Mouse (Mus musculus) mouse trophoblast stem cell (cell line): Measurements from ENCODE around the gene Dpysl5.

Source experiments
- in situ Hi-C, 2 experiments: fragments of 300-500 bp; cut with MseI, MboI; formaldehyde crosslinking; loops; 2 replicates in 1 of 2; 3 replicates in 1 of 2; pipeline ENCODE4 v1.15.1; 2025

The Dpysl5 gene

GRCm38 (mm10) chr5:30818758-30819309 is 107.5 kb downstream of the Dpysl5 start:
- in situ Hi-C loops: no loop called here

- in situ Hi-C loops: no loop called here
These were observed 111.3 kb downstream of the Dpysl5 start for GRCm38 (mm10) chr5:30822689-30823088.

- in situ Hi-C loops: no loop called here
These were observed 111.7 kb downstream of the Dpysl5 start for GRCm38 (mm10) chr5:30823091-30823490.

DNA sequence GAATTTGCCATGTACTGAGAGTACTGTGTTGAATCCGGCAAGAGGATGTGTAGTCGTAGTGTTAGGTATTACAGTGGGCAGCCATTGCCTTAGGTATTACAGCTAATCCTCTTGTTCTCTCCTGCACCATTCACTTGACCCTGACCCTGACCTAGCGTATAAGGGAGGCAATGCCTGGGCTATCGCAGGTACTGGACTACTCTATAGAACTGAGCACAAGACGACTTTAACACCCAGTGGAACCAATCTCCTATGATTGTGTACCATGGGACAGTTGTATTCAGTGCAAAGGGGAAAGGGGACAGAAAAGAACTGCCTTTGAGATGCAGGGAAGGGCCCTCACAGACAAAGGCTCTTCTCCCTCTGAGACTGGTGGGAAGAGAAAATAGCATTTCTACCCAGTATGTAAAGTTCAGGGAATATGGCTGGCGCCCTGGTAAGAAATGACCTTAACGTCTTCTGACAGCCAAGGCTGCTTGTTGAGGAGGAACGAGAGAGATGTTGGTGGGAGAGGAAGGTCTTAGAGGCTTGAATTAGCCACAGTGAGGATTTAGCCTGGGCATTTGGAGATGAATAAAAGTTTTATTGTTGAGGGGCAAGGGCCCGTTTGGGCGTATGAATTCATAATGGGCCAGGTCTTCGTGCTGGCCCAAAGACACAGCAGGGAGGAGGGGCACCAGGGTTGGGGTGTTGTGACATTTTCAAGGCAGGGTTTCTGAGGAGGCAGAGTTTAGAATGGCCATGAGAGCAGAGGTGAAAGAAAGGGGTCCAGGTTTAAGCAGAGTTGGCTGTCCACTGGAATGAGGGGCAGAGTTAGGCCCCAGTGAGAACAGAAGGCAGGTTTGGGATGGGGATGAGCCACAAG is 113.0 kb downstream of the Dpysl5 start:
- in situ Hi-C loops: no loop called here

DNA sequence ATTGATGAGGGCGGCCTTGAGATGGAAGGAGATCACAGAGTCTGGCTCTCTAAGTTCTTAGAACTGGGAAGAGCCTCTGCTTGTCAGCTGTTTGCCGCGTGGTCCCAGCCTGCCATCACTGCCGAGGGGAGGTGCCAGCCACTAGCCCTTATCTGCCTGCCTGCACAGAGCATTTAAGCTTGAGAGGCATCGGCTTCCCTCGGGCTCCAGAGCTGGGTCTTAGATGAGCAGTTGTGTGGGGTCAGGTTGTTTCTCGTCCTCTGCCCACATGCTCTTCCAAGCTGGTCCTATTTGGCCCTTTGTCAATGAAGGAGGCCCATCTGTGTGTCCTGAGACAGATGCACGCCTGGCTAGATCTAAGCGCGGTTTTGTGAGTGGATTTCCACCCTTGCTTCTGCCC is 113.8 kb downstream of the Dpysl5 start:
- in situ Hi-C loops: no loop called here

DNA sequence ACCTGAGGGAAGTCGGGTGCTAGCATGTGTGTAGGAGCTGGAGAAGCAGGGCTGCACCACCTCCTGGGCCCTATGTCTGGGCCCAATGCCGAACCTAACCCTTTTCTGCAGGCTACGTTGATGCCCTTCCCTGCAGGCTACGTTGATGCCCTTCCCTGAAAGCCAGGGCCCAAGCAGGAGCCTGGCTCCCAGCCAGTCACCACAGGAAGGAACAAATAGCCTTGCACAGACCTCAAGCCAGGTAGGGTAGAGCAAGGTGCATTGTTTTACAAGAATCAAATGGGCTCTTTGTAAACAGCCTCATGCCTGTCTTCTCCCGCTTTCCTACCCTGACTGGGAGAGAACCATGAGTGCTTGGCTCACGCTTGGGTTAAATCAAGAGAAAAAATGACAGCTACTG is 114.5 kb downstream of the Dpysl5 start:
- in situ Hi-C loops: no loop called here

GRCm38 (mm10) chr5:30833416-30833815 is 122.1 kb downstream of the Dpysl5 start:
- in situ Hi-C loops: no loop called here

DNA sequence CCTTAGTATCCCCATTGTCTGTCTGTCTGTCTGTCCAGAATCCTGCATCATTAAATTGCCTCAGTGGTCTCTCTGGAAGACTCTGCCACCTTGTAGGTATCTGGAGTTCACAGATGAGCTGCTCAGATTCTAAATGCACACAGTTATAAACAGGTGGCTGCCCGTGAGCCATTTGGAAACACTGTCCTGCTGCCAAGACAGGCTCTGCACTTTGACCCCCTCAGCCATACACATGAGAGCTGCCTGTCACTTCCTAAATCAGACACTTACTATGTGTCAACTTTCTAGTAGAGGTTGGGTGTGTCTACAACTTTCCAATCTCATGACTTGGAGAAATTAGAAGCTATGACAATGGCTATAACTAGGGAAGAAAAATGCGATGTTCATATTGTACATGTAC is 128.4 kb downstream of the Dpysl5 start:
- in situ Hi-C loops: no loop called here

DNA sequence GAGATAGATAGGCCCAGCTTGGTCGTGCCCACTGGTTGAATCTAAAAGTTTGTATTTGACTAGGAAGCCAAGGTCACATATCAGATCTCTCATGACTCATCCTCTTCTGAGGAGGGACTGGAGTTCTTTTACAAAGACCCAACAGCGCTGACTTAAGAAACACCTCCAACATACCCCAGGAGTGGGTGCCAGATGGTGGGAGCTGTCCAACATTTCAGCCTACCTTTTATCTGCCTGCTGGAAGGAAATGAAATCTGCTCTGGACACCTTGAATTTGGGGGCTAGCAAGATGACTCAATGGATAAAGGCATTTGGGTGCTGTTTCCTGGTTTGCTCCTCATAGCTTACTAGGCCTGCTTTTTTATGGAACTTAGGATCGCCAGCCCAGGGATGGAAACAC is 130.5 kb downstream of the Dpysl5 start:
- in situ Hi-C loops: no loop called here
